Mouse (Mus musculus): ENCODE results near the gene Abca1. TPM values are rescaled to one million over a fixed set of nuclear protein-coding genes. Genes with fewer than 3 reads are reported as not detected.

Abca1 gene
- 9.3 TPM for polyA plus RNA-seq (2017; shearing (Covaris generic))

GRCm38 (mm10) chr4:53159767-53160166 is at the start of gene Abca1:
Gene Abca1, minus strand, starts transcription at chr4:53159895.

GRCm38 (mm10) chr4:53011732-53012361 is 147.8 kb downstream of the Abca1 start, which contains the start of gene Nipsnap3b:
Gene Nipsnap3b, plus strand, starts transcription at chr4:53011880.

GRCm38 (mm10) chr4:52989248-52989647 is 170.4 kb downstream of the Abca1 start, which contains the start of gene Nipsnap3a:
Gene Nipsnap3a, plus strand, starts transcription at chr4:52989272.

Other genes with a start within 250 kb of the Abca1 start
- gene Olfr272, start 240.7 kb downstream of the Abca1 start, polyA plus RNA-seq (2017; shearing (Covaris generic)) = not detected
- gene Olfr270, start 195.3 kb downstream of the Abca1 start, polyA plus RNA-seq (2017; shearing (Covaris generic)) = not detected
- not detected for gene Nipsnap3a, start 170.6 kb downstream of the Abca1 start, polyA plus RNA-seq (2017; shearing (Covaris generic))
- 86.1 TPM for gene Nipsnap3b, start 148.0 kb downstream of the Abca1 start, polyA plus RNA-seq (2017; shearing (Covaris generic))